Mouse (Mus musculus) limb, embryonic 15.5 days (tissue): ENCODE data around the gene Cacna1g. TPM values are rescaled to one million over a fixed set of nuclear protein-coding genes. Genes with fewer than 3 reads are reported as not detected.
"Not testable (repeated sequence)": the region's sequence is repeated elsewhere in the genome, so short reads cannot be mapped to it uniquely, and the experiment has no call there.

Experiments
- ATAC-seq: fragments of 200-750 bp; cut with Nextera tagmentation; 2 replicates; pipeline ENCODE4 v1.8.0; 2017; ENCODE audit warnings: low read depth, moderate TSS enrichment; ENCODE audit not compliant: insufficient number of reproducible peaks, low FRiP score, low TSS enrichment
- H3K27ac ChIP-seq: fragments of 300-500 bp; sonication (generic); 2 replicates; pipeline ENCODE4 v1.5.1; 2015; ENCODE audit warnings: moderate library complexity, mild to moderate bottlenecking, inconsistent platforms
- H3K27me3 ChIP-seq: fragments of 300-500 bp; sonication (generic); 2 replicates; pipeline ENCODE4 v1.6.1; 2015; ENCODE audit warnings: inconsistent platforms
- H3K36me3 ChIP-seq: fragments of 300-500 bp; sonication (generic); 2 replicates; pipeline ENCODE4 v1.6.1; 2015; ENCODE audit warnings: inconsistent platforms
- H3K4me1 ChIP-seq: fragments of 300-500 bp; sonication (generic); 2 replicates; pipeline ENCODE4 v1.6.1; 2015; ENCODE audit warnings: inconsistent platforms
- H3K4me2 ChIP-seq: fragments of 300-500 bp; sonication (generic); 2 replicates; pipeline ENCODE4 v1.6.1; 2015; ENCODE audit warnings: mild to moderate bottlenecking, inconsistent platforms
- H3K4me3 ChIP-seq: fragments of 300-500 bp; sonication (generic); 2 replicates; pipeline ENCODE4 v1.5.1; 2015; ENCODE audit warnings: mild to moderate bottlenecking, inconsistent platforms
- H3K9ac ChIP-seq: fragments of 300-500 bp; sonication (generic); 2 replicates; pipeline ENCODE4 v1.6.1; 2015; ENCODE audit warnings: inconsistent platforms
- H3K9me3 ChIP-seq: fragments of 300-500 bp; sonication (generic); 2 replicates; pipeline ENCODE4 v1.6.1; 2016; ENCODE audit warnings: inconsistent platforms
- WGBS: fragments of 180-500 bp; shearing (Covaris S2); methylation state at CpG from one replicate; pipeline ENCODE4 v1.1.7; 2015; 5-methylcytosine and 5-hydroxymethylcytosine counted together
- polyA plus RNA-seq: library from polyadenylated mRNA; unstranded; fragments of >200 nt; fragmentation: Nextera tagmentation; extraction: Ambion mirVana; gene quantifications from 2 replicates; pipeline ENCODE4 v1.2.1, GENCODE M21; 2015

Gene Cacna1g
- polyA plus RNA-seq, 1 experiment from 2014 or later, result 30.8 TPM

DNA sequence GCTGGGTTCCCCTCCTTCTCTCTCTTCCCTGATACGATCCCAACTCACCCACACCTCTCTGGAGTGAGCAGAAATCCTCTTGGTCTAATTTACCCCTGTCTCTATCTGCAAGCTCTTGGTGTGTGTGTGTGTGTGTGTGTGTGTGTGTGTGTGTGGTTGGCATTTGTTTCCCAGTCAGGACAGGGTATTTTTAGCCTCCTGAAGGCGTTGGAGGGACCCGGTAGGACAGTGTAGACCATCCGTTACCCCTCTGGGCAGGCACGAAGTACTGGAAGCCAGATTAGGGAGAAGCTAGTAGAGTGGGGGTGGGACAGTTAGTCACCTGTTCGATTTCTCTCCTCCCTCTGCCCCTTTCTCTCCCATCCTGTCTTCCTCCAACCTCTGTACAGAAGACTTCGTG, 79.9 kb downstream of the Cacna1g start:
- Histone ChIP-seq H3K36me3 (no peaks in the 10 kb centered on the region), H3K27ac (no peak overlapping the region), H3K4me3 (no peak overlapping the region), H3K4me2 (no peak overlapping the region), H3K9me3 (no peaks in the 10 kb centered on the region), H3K4me1 (peaks cover 8% of the 10 kb centered on the region), H3K27me3 (peaks cover 12% of the 10 kb centered on the region), H3K9ac (no peak overlapping the region)
- ATAC-seq, result no peak
- 86% methylated on average over 7 of the region's 7 CpGs for WGBS

DNA sequence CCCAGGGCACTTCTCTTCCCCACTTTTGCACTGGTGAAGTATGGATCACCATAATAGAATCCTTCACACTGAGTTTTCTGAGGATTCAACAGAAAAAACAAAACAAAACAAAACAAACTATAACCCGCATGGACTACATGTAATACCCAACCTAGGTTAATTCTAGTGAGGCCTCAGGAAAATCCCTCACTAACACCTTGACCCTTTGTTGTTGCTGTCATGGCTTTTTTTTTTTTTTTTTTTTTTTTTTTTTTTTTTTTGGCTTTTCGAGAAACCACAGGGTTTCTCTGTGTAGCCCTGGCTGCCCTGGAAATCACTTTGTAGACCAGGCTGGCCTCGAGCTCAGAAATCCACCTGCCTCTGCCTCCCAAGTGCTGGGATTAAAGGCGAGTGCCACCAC, 80.5 kb downstream of the Cacna1g start:
- not testable (repeated sequence) for H3K4me1 ChIP-seq, ATAC-seq, H3K9me3 ChIP-seq, H3K4me2 ChIP-seq, H3K4me3 ChIP-seq, H3K9ac ChIP-seq, H3K36me3 ChIP-seq, H3K27ac ChIP-seq
- WGBS, result 86% methylated on average over 4 of the region's 4 CpGs
- H3K27me3 ChIP-seq, result peaks cover 12% of the 10 kb centered on the region

DNA sequence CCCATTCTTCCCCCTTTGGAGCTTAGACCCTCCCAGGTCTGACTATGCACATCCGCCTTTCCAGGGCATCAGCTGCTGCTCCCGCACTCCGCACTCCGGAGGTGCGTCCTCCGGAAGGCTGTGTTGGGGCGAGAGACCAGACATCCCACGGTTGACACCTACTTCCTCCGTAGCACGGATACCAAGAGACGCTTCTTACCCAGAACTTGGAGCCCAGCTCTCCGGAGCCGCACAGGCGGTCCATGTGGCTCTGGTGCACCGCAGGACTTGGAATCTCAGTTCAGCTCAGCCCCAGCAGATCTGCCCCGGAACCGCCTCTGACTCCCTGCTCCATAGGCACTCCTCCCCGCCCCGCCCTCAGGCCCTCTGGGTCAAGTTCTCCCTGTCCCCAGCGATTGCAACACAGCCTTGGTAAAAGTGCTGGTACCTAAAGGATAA, 81.3 kb downstream of the Cacna1g start, which contains the start of gene Abcc3:
TSS of gene Abcc3 (minus strand) at position 326 of the 438 bp plus-strand sequence.
- Histone ChIP-seq H3K27me3 (peaks cover 12% of the 10 kb centered on the region), H3K27ac (no peak within 1 kb of the TSS), H3K9me3 (no peaks in the 10 kb centered on the region), H3K4me3 (peak within 1 kb of the TSS; percentile 16), H3K36me3 (no peaks in the 10 kb centered on the region), H3K4me1 (peaks cover 8% of the 10 kb centered on the region), H3K9ac (no peak within 1 kb of the TSS), H3K4me2 (peak within 1 kb of the TSS; percentile 41)
- ATAC-seq, result 0 out of 2 replicates have a peak, but pooled peaks have one; percentile 61
- WGBS, result 7% methylated on average over 20 of the region's 20 CpGs

DNA sequence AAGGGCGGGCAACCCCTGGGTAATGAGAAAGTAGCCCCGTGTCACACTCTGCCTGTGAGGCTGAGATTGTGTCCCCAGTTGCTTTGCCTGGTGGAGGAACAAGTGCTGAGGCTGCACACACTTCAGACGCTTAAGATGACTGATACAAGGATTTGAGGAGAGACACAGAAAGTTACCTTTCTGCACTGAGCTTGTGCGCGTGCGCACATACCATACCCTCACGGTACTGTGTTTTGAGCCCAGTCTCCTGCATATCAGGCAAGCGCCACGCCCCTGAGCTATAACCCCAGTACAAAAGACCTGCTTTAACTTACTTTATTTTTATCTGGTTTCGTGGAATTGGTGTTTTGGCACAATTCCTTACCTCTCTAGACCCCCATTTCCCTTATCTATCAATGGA, 82.3 kb downstream of the Cacna1g start:
- no peak overlapping the region for H3K9ac ChIP-seq
- H3K4me1 ChIP-seq, result peaks cover 11% of the 10 kb centered on the region
- peaks cover 12% of the 10 kb centered on the region for H3K27me3 ChIP-seq
- no peak for ATAC-seq
- 85% methylated on average over 10 of the region's 10 CpGs for WGBS
- no peak overlapping the region for H3K4me2 ChIP-seq
- no peaks in the 10 kb centered on the region for H3K9me3 ChIP-seq
- H3K4me3 ChIP-seq, result no peak overlapping the region
- H3K27ac ChIP-seq, result no peak overlapping the region
- H3K36me3 ChIP-seq, result no peaks in the 10 kb centered on the region

DNA sequence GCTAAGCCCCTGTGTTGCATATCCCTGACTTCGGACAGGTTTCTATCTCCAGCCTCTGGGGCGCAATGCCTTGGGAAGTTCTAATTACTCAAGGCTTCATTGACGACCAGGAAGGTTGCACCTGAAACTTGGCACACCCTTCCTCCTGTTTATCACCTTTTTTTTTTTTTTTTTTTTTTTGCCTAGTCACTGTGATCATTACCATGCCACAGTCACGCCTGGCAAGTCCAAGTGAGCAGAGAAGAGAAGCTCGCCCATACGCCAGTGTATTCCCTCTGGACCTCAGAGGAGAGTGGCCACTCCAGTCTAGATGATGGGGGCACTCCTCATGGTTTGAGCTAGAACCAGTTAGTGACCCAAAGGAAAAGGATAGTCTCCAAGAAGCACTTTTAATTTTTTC, 83.2 kb downstream of the Cacna1g start:
- no peak overlapping the region for H3K27ac ChIP-seq
- no peak for ATAC-seq
- peaks cover 12% of the 10 kb centered on the region for H3K27me3 ChIP-seq
- H3K4me3 ChIP-seq, result no peak overlapping the region
- H3K4me2 ChIP-seq, result no peak overlapping the region
- H3K9me3 ChIP-seq, result no peaks in the 10 kb centered on the region
- no peaks in the 10 kb centered on the region for H3K36me3 ChIP-seq
- peaks cover 18% of the 10 kb centered on the region for H3K4me1 ChIP-seq
- H3K9ac ChIP-seq, result no peak overlapping the region
- 81% methylated on average over 6 of the region's 6 CpGs for WGBS

DNA sequence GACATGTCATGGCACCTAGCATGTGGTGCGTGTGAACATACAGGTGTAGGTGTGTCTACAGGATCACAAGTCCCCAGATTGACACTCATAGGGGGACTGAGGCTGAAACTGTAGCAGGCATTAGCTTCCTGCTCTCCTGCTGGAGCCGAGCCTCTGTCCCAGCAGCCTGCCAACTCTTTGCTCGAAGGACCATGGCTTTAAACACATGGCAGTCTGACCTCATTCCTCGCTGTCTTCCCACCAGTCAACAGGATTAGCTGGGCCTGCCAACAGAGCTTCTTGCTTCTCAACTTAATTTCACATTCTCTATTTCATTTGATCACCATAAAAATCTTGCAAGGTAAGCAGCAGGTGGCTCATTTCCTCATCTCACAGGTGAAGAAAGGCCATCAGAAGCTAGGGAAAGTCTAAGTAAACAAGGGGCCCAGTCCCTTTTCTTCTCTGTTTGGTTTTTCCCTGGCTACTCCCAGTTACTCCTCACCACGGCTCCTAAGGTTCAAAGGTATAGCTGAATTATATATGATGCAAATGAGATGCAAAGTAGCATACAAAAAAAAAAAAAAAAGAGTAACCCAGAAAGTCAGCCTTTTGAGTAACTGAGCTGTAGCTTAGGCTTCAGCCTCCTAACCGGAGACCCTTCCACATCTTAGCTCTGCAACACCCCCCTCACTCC, 84.1 kb downstream of the Cacna1g start:
- Histone ChIP-seq H3K4me2 (no peak overlapping the region), H3K4me3 (no peak overlapping the region), H3K27me3 (peaks cover 12% of the 10 kb centered on the region), H3K9me3 (no peaks in the 10 kb centered on the region), H3K4me1 (peaks cover 21% of the 10 kb centered on the region), H3K27ac (no peak overlapping the region), H3K36me3 (no peaks in the 10 kb centered on the region), H3K9ac (no peak overlapping the region)
- WGBS, result 58% methylated on average over 6 of the region's 6 CpGs
- no peak for ATAC-seq

DNA sequence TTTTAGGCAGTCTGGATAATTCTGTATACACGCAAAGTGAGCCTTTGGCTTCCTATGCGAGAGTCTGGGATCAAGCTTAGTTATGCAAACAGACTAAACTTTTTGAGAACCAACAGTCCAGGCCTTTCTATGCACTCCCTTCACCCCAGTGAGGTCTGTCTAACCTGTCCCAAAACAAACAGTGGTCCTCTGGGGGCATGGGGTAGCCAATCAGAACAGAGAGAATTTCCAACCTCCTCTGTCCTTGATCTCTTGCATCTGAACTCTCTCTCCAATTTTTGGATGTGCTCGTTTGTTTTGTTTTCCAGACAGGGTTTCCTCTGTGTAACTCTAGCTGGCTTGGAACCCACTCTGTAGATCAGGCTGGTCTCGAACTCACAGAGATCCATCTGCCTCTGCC, 85.0 kb downstream of the Cacna1g start:
- H3K4me2 ChIP-seq, result no peak overlapping the region
- H3K4me3 ChIP-seq, result no peak overlapping the region
- H3K9ac ChIP-seq, result no peak overlapping the region
- H3K36me3 ChIP-seq, result no peaks in the 10 kb centered on the region
- ATAC-seq, result no peak
- peaks cover 12% of the 10 kb centered on the region for H3K27me3 ChIP-seq
- no peaks in the 10 kb centered on the region for H3K9me3 ChIP-seq
- H3K4me1 ChIP-seq, result peaks cover 21% of the 10 kb centered on the region
- WGBS, result 80% methylated on average over 4 of the region's 4 CpGs
- no peak overlapping the region for H3K27ac ChIP-seq

DNA sequence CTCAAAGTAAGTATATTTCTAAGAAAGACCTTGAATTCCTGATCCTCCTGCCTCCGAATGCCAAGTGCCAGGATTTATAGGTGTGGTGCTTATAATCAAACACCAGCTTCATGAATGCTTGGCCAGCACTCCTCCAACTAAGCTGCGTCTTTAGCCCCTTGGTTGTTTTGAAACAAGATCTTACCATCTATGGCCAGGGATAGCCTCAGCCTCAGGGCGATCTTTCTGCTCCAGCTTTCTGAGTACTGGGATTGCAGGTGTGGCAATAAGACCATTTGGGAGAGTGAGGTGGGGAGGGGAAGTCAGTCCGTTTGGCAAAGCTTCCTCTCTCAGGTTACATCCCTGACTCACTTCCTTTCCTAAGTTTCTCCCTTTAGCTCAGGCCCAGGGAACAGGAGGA, 86.2 kb downstream of the Cacna1g start:
- Histone ChIP-seq H3K36me3 (no peaks in the 10 kb centered on the region), H3K9ac (no peak overlapping the region), H3K27me3 (peaks cover 7% of the 10 kb centered on the region), H3K4me2 (no peak overlapping the region), H3K9me3 (no peaks in the 10 kb centered on the region), H3K27ac (no peak overlapping the region), H3K4me1 (peaks cover 19% of the 10 kb centered on the region), H3K4me3 (no peak overlapping the region)
- ATAC-seq, result no peak
- WGBS, result 47% methylated on average over 4 of the region's 4 CpGs

DNA sequence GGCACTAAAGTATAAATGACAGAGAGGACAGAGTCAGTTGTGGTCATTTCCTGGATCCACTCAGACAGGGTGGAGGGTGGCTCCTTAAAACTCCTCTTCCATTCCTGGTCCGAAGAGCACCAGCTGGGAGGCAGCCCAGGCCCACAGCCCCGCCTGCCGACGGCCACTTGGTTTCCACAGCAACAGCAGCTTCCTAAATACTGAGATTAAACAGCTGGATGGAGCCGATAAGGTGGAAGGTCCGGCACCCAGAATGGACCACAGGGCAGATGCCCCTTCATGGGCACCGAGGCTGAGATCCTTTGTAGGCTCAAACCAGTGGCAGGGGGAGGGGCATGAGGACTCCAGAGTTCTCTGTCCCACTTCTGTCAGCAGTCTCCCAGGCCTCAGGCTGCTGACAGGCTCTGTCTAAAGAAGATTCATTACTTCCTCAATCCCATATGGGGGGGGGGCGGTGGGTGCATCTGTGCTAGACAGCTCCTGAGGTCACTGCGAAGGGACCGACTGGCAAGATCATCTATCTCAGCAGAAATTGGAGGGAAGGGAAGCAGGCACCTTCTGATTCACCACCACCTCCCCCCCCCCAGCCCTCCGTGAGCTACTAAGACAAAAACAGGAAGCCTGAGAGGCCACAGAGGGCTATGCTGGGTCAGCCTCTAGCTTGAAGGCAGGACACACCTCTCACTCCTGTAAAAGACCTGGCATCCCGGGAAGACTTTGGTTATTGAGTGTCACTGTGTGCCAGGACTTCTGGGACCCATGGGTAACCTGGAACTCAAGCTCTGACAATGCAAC, 87.8 kb downstream of the Cacna1g start:
- Histone ChIP-seq H3K36me3 (no peaks in the 10 kb centered on the region), H3K27ac (no peak overlapping the region), H3K4me2 (no peak overlapping the region; the same call in 1 of the 2 replicates), H3K4me1 (peaks cover 13% of the 10 kb centered on the region), H3K27me3 (no peaks in the 10 kb centered on the region; the same call in 1 of the 2 replicates), H3K9me3 (no peaks in the 10 kb centered on the region), H3K9ac (no peak overlapping the region), H3K4me3 (no peak overlapping the region)
- WGBS, result 14% methylated on average over 12 of the region's 12 CpGs
- ATAC-seq, result no peak

DNA sequence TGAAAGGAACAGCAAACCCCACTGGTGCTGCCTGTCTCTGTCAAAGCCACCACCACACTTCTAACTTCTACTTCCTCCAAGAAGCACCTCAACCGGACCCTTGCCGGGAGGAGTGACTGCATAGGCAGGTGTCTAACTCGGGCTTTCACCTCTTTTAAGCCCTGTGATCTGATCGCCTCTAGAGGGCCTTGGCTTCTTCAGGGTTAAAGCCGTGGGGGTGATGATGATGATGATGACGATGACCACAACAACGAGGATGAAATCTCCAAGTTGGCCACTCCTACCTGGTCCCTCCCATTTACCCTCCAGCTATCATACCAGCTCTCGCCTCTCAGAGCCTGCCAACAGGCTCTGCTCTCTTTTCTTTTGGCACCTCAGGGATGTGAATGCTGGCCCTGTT, 94.3 kb downstream of the Cacna1g start:
- Histone ChIP-seq H3K4me2 (no peak overlapping the region), H3K4me1 (no peaks in the 10 kb centered on the region), H3K36me3 (no peaks in the 10 kb centered on the region), H3K9ac (no peak overlapping the region), H3K27me3 (no peaks in the 10 kb centered on the region), H3K27ac (no peak overlapping the region), H3K4me3 (no peak overlapping the region), H3K9me3 (no peaks in the 10 kb centered on the region)
- WGBS, result 69% methylated on average over 8 of the region's 8 CpGs
- no peak for ATAC-seq

DNA sequence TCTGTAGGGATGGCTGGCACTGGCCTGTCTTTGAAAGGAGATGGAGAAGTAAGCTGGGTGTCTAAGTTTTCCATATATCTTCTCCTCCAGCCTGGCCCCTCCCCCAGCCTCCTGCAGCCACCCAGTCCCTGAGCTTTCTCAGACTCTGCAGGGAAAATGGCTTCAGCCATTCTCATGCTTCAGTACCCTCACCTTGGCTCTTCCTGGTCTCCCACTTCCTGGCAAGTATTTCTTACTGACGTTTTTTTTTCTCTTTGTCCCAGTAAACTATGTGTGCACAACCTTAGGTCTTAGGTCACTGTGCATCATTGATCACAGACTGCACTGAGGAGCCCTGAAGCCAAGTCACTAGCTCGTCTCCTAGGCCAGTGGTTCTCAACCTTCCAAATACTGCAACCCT, 94.9 kb downstream of the Cacna1g start:
- no peak for ATAC-seq
- Histone ChIP-seq H3K9ac (no peak overlapping the region), H3K4me1 (no peaks in the 10 kb centered on the region), H3K4me2 (no peak overlapping the region), H3K36me3 (no peaks in the 10 kb centered on the region), H3K27me3 (no peaks in the 10 kb centered on the region), H3K4me3 (no peak overlapping the region), H3K9me3 (no peaks in the 10 kb centered on the region), H3K27ac (no peak overlapping the region)
- whole genome bisulfite sequencing, result 39% methylated on average over 2 of the region's 2 CpGs

DNA sequence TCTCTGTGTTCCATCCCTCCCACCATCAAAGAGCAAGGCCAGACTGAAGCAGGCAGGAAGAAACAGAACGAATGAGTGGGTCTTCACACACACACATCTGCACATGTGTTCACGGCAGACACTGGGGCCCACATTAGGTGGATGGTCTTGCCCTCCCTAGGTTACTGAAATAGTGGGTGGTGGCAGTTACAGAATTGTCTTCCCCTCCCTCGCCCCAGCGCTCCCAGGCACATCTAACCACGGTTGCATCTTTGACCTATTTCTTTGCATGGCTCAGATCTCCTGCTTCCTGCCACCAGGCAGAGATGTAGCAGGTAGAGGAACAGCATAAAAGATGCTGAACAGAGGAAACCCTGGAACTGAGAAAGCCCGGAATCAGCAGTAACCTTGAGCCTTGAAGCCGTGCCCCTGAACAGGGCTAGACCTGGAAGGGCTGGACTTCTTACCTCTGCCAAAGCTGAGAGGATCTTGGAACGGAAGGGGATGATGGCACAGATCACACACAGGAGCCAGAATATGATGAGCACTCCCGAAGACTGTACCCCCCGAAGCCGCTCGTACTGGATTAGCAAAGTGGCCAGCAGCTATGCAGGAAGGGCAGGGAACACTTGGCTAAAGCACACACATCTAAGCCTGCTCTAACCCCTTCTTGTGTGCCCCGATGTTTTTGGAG, 99.6 kb downstream of the Cacna1g start:
- Histone ChIP-seq H3K4me2 (no peak overlapping the region), H3K9ac (no peak overlapping the region), H3K4me3 (no peak overlapping the region), H3K27me3 (0 out of 2 replicates have a peak, but pooled peaks cover 4% of the 10 kb centered on the region), H3K4me1 (no peaks in the 10 kb centered on the region), H3K27ac (no peak overlapping the region), H3K9me3 (no peaks in the 10 kb centered on the region), H3K36me3 (no peaks in the 10 kb centered on the region)
- no peak for ATAC-seq
- 86% methylated on average over 13 of the region's 13 CpGs for WGBS
